Mouse (Mus musculus): Measurements from ENCODE around the gene Shd. TPM values are rescaled to one million over a fixed set of nuclear protein-coding genes. Genes with fewer than 3 reads are reported as not detected.
"Not testable (repeated sequence)": the region's sequence is repeated elsewhere in the genome, so short reads cannot be mapped to it uniquely, and the experiment has no call there.

Shd gene
- 209 and 217 TPM in 2 replicates for polyA plus RNA-seq (2015; fragmentation: Nextera tagmentation; extraction: Ambion mirVana)

- H3K27ac ChIP-seq, result peak within 1 kb of the TSS; percentile 89
- no peaks in the 10 kb centered on the region for H3K9me3 ChIP-seq
- peak within 1 kb of the TSS; percentile 81 for H3K9ac ChIP-seq
- no peaks in the 10 kb centered on the region for H3K27me3 ChIP-seq (replicated peaks)
- peak; percentile 61 for ATAC-seq (replicated peaks)
- H3K4me3 ChIP-seq, result peak within 1 kb of the TSS; percentile 76
- peaks cover 47% of the 10 kb centered on the region for H3K4me1 ChIP-seq
- H3K36me3 ChIP-seq (replicated peaks), result peaks cover 5% of the 10 kb centered on the region; the same call in 1 of the 2 replicates
- WGBS, result 6% methylated on average over 55 of the region's 55 CpGs
- H3K4me2 ChIP-seq, result peak within 1 kb of the TSS; percentile 65
Measured at GRCm38 (mm10) chr17:55969966-55970891, at the start of gene Shd. Shd (plus strand) TSS chr17:55970467.

- 2% methylated on average over 33 of the region's 33 CpGs for WGBS
- H3K9me3 ChIP-seq, result no peaks in the 10 kb centered on the region
- H3K4me1 ChIP-seq, result 0 out of 2 replicates have a peak, but pooled peaks cover 4% of the 10 kb centered on the region
- H3K4me2 ChIP-seq, result peak overlapping the region; percentile 72
- H3K27ac ChIP-seq, result peak overlapping the region; percentile 92
- peak overlapping the region; percentile 82 for H3K9ac ChIP-seq
- H3K4me3 ChIP-seq, result peak overlapping the region; percentile 72
- peak; percentile 98 for ATAC-seq (replicated peaks)
- no peaks in the 10 kb centered on the region for H3K27me3 ChIP-seq (replicated peaks)
- no peaks in the 10 kb centered on the region for H3K36me3 ChIP-seq (replicated peaks)
Measured at GRCm38 (mm10) chr17:55931553-55932502, 38.4 kb upstream of the Shd start.

- H3K4me3 ChIP-seq, result peak overlapping the region; percentile 72
- no peaks in the 10 kb centered on the region for H3K9me3 ChIP-seq
- no peaks in the 10 kb centered on the region for H3K27me3 ChIP-seq (replicated peaks)
- no peaks in the 10 kb centered on the region for H3K36me3 ChIP-seq (replicated peaks)
- peak overlapping the region; percentile 82; the same call in 1 of the 2 replicates for H3K9ac ChIP-seq
- no peak overlapping the region for H3K27ac ChIP-seq
- 0 out of 2 replicates have a peak, but pooled peaks cover 4% of the 10 kb centered on the region for H3K4me1 ChIP-seq
- ATAC-seq (replicated peaks), result no peak; the same call in 1 of the 2 replicates
- peak overlapping the region; percentile 72 for H3K4me2 ChIP-seq
- WGBS, result 78% methylated on average over 2 of the region's 2 CpGs
Measured at GRCm38 (mm10) chr17:55932635-55933034, 37.6 kb upstream of the Shd start.

GRCm38 (mm10) chr17:55933191-55933590, 37.1 kb upstream of the Shd start:
- no peak for ATAC-seq (replicated peaks)
- Histone ChIP-seq H3K27me3 (replicated peaks) (no peaks in the 10 kb centered on the region), H3K4me2 (peak overlapping the region; percentile 72; the same call in 1 of the 2 replicates), H3K4me1 (0 out of 2 replicates have a peak, but pooled peaks cover 4% of the 10 kb centered on the region), H3K36me3 (replicated peaks) (no peaks in the 10 kb centered on the region), H3K9me3 (no peaks in the 10 kb centered on the region), H3K9ac (no peak overlapping the region), H3K27ac (no peak overlapping the region), H3K4me3 (no peak overlapping the region)
- 96% methylated on average over 15 of the region's 15 CpGs for WGBS

DNA sequence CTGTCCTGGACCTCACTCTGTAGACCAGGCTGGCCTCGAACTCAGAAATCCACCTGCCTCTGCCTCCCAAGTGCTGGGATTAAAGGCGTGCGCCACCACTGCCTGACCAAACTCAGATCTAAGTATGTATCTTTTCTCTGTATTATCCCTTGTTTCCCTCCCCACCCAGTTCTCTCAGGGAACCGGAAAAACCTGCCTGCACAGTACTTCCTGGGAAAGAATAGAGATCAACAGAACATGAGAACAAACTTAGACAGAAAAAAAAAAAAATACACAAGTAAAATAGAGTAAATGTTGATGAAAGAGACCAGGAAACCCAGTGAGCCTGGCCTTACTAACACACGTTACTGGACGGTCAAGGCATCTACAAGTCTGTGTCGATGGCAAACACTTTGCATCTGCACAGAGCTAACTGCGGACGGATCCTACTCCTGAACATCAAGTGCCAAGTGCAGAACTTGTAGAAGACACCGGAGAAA, 25.8 kb upstream of the Shd start:
- H3K27me3 ChIP-seq (replicated peaks); H3K36me3 ChIP-seq (replicated peaks); ATAC-seq (replicated peaks); H3K9me3 ChIP-seq: not testable (repeated sequence)
- Histone ChIP-seq H3K4me3 (peak overlapping the region; percentile 54), H3K4me2 (peak overlapping the region; percentile 85), H3K9ac (peak overlapping the region; percentile 67), H3K4me1 (peaks cover 10% of the 10 kb centered on the region; the same call in 1 of the 2 replicates), H3K27ac (peak overlapping the region; percentile 94)
- 34% methylated on average over 10 of the region's 10 CpGs for WGBS

DNA sequence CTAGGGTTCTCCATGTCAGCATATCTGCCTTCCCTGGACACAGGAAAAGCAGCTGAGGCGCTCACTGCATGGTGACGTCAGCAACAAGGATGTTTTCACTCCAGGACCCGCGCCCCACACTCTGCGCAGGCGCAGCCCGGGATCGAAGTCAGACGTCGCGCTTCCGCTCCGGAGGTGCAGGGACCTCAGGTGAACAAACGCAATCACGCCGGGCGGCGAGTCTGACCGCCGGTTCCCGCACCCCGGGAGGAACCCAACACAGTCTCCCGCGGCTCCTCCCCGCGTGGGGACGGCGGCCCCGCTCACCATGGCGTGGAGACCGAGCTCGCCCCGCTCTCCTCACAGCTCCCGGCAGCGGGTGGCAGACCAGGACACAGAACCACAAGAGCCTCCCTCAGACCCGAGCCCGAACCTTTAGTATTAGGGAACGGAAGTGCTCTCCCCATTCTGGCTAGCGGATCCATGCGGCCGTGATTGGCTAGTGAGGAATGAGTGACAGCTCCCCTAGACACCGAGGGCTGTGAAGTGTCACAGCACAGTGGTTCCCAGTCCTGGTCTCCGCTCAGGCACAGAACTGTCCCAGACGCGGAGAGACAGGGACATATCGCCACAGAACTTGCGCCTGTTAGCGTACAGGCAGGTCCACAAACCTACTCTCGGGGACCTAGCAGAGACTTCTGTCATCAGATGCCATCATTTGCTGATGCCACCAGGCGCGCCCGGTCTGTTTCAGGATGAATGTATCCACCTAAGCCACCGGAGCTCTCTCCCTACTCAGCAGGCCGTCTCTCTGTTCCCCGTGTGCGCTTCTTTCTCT, 25.2 kb upstream of the Shd start:
- Histone ChIP-seq H3K4me2 (peak overlapping the region; percentile 85), H3K9ac (peak overlapping the region; percentile 67), H3K27ac (peak overlapping the region; percentile 94), H3K4me1 (peaks cover 10% of the 10 kb centered on the region; the same call in 1 of the 2 replicates), H3K4me3 (peak overlapping the region; percentile 54)
- H3K36me3 ChIP-seq (replicated peaks); H3K27me3 ChIP-seq (replicated peaks); H3K9me3 ChIP-seq: not testable (repeated sequence)
- peak; percentile 99 for ATAC-seq (replicated peaks)
- under 1% methylated on average over 55 of the region's 56 CpGs for WGBS

GRCm38 (mm10) chr17:55945696-55946095, 24.6 kb upstream of the Shd start:
- peak overlapping the region; percentile 94 for H3K27ac ChIP-seq
- H3K36me3 ChIP-seq (replicated peaks), result no peaks in the 10 kb centered on the region
- H3K27me3 ChIP-seq (replicated peaks), result no peaks in the 10 kb centered on the region
- peaks cover 10% of the 10 kb centered on the region; the same call in 1 of the 2 replicates for H3K4me1 ChIP-seq
- peak overlapping the region; percentile 85 for H3K4me2 ChIP-seq
- H3K9me3 ChIP-seq, result no peaks in the 10 kb centered on the region
- 0 out of 2 replicates have a peak, but pooled peaks have one; percentile 0 for ATAC-seq (replicated peaks)
- H3K4me3 ChIP-seq, result peak overlapping the region; percentile 54
- 35% methylated on average over 5 of the region's 5 CpGs for WGBS
- peak overlapping the region; percentile 67 for H3K9ac ChIP-seq

GRCm38 (mm10) chr17:55948647-55949046, 21.6 kb upstream of the Shd start:
- Histone ChIP-seq H3K9ac (no peak overlapping the region), H3K4me2 (no peak overlapping the region), H3K4me1 (peaks cover 10% of the 10 kb centered on the region; the same call in 1 of the 2 replicates), H3K9me3 (no peaks in the 10 kb centered on the region), H3K4me3 (no peak overlapping the region), H3K27ac (no peak overlapping the region), H3K27me3 (replicated peaks) (no peaks in the 10 kb centered on the region), H3K36me3 (replicated peaks) (no peaks in the 10 kb centered on the region)
- WGBS, result 87% methylated on average over 4 of the region's 4 CpGs
- no peak for ATAC-seq (replicated peaks)

- 93% methylated on average over 2 of the region's 2 CpGs for WGBS
- Histone ChIP-seq H3K36me3 (replicated peaks) (no peaks in the 10 kb centered on the region), H3K4me3 (no peak within 1 kb of the TSS), H3K4me1 (peaks cover 6% of the 10 kb centered on the region; the same call in 1 of the 2 replicates), H3K27me3 (replicated peaks) (peaks cover 4% of the 10 kb centered on the region; the same call in 1 of the 2 replicates), H3K9me3 (no peaks in the 10 kb centered on the region), H3K27ac (no peak within 1 kb of the TSS), H3K9ac (no peak within 1 kb of the TSS), H3K4me2 (no peak within 1 kb of the TSS)
- ATAC-seq (replicated peaks), result no peak
Measured at GRCm38 (mm10) chr17:55949400-55949799, 20.9 kb upstream of the Shd start, which contains the start of gene Zfp119b. Zfp119b (minus strand) TSS chr17:55949500.

GRCm38 (mm10) chr17:55950601-55951000, 19.7 kb upstream of the Shd start:
- H3K4me2 ChIP-seq, result no peak overlapping the region
- no peak overlapping the region for H3K4me3 ChIP-seq
- no peak overlapping the region for H3K9ac ChIP-seq
- H3K27ac ChIP-seq, result no peak overlapping the region
- peaks cover 4% of the 10 kb centered on the region; the same call in 1 of the 2 replicates for H3K27me3 ChIP-seq (replicated peaks)
- H3K9me3 ChIP-seq, result no peaks in the 10 kb centered on the region
- peaks cover 7% of the 10 kb centered on the region for H3K4me1 ChIP-seq
- WGBS, result 80% methylated on average over 9 of the region's 9 CpGs
- no peaks in the 10 kb centered on the region for H3K36me3 ChIP-seq (replicated peaks)
- no peak for ATAC-seq (replicated peaks)

DNA sequence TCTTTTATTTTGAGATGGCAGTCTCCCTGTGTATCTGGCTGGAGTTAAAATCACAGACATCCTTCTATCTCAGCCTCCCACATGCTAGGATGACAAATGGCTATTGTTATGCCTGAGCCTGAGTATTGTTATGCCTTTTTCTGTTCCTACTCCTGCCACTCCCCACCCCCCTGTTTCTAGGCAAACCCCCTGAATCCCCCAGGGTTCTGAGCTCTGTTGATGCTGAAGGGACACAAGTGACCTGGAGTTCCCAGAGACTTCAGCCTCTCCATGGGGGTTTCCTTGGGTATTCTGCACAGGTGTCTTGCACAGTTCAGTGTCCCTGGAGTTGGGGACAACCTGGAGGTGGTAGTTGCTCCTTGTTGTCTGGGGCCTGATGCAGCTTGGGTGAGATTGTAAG, 18.2 kb upstream of the Shd start:
- H3K9me3 ChIP-seq, result no peaks in the 10 kb centered on the region
- H3K9ac ChIP-seq, result no peak overlapping the region
- H3K36me3 ChIP-seq (replicated peaks), result no peaks in the 10 kb centered on the region
- ATAC-seq (replicated peaks), result no peak
- no peak overlapping the region for H3K4me2 ChIP-seq
- H3K4me1 ChIP-seq, result peaks cover 12% of the 10 kb centered on the region
- no peak overlapping the region for H3K4me3 ChIP-seq
- H3K27me3 ChIP-seq (replicated peaks), result peaks cover 4% of the 10 kb centered on the region; the same call in 1 of the 2 replicates
- H3K27ac ChIP-seq, result no peak overlapping the region
